Mouse (Mus musculus): ENCODE data around the gene Zfp978.
"Not testable (repeated sequence)": the region's sequence is repeated elsewhere in the genome, so short reads cannot be mapped to it uniquely, and the experiment has no call there.

Zfp978 gene

DNA sequence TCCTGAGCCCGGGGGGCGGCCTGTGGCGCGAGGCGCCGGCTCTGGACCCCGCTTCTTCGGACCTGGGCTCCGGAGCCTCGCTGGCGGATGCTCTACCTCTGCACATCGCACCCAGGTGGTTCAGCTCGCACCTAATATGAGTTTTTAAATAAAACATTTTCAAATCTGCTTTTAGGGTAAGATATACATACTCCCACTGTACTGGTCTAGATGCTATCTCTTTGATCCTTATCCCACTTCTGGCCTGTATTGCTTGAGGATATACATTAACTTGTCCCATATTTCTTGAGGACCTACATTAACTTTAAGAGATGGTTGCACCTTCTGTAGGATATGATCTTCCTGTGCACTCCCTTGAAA is 46.3 kb downstream of the Zfp978 start:
- no peak for DNase-seq (ENCODE audit: low spot score)

DNA sequence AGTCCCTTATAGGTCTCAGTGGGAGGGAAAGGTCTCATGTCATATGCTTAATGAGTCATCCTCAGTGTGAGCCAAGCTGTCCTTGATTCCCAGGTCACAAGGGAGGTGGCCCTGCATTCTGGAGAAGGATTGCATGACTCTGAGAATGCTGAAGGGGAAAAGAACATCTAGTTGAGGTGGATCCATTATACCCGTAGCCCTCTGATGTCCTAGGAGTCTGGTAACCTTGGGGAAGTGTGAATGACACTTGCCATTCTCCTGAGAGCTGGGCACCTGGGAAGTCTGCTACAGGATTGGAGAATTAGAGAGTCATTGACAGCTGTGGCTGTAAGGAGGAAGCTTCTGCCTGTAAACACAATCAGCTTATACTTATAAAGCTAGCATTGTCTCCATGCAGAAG is 55.3 kb downstream of the Zfp978 start:
- DNase-seq (ENCODE audit: low spot score) = not testable (repeated sequence)

DNA sequence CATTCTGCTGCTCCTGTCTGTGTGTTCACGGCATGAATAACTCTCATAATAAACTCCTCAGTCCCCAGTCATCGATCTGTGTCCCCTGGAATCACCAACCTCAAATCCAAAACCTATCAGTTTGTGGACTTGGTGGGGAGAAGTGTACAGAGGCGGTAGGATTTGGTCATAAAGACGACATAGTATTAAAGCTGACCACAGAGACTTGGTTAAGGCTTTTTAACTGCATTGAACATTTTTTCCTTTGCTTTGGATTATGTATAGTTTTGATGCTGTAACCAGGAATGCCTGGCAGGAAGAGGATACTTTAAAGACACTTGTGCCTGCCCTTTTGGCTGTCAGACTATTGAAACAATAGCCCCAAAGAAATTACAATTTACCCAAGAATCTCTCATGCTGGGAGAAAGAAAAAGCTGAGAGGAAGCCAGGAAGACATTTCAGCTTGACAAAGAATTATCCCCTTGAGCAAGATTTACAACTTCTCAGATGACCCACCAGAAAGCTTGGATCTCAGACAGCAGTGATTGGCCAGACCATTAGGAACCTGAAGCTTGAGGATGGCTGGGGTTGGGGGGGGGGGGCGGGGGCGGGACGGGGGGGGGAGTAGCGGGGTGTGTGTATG is 56.2 kb downstream of the Zfp978 start:
- no peak for DNase-seq (ENCODE audit: low spot score)

DNA sequence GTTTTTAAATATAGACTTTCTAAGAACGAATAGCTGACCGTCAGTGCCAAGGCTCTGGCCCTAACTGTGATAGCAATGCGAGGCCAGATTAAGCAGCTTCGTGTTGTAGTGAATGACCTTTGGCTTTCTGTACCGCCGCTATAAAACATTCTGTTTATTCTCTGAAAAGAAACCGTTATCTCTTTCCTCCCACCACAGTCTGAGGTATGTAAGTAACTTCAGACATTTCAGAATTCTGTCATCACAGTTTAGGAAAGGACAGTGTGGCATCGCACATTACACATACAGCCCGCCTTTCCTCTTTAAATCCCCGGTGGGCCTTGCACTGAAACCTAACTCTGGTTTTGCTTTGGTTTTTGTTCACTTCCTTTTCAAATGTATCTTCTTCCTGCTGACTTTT is 56.8 kb downstream of the Zfp978 start:
- no peak for DNase-seq (ENCODE audit: low spot score)

DNA sequence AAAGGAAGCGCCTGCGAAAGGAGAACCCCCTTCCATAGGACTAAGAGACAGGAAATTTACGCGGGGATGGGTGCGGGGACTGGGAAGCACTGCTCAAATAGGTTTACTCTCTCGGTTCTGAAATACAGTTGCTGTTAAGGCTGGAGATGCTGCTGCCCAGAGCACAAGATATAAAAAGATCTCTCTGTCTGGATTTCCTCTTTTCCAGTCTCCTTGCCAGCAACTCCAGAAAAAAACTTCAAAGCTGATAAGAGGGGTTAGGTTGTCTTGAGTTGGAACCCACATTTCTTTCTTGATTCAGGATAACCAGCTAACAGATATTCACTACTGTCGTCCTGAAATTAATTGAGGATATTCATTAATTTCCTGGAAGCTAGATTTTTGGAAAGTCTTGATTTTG is 57.2 kb downstream of the Zfp978 start:
- DNase-seq (ENCODE audit: low spot score) = not testable (repeated sequence)

DNA sequence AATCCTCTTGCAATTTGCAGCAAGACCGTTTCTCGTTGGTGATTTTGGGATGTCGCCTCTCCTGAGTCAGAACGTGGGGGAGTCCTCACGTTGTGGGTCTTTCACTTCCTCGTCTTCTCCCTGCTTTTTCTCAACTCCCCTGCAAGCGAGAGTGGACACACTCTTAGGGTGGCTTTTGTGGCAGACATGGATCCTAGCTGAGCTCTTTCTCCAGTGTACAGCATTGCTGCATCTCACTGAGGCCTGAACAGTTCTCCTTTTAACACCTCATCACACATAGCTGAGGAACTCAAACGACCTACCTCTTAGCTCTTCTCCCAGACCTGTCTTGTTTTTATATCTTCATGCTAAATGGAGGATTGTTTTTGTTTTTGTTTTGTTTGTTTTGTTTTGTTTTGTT is 58.1 kb downstream of the Zfp978 start:
- DNase-seq (ENCODE audit: low spot score) = not testable (repeated sequence)

DNA sequence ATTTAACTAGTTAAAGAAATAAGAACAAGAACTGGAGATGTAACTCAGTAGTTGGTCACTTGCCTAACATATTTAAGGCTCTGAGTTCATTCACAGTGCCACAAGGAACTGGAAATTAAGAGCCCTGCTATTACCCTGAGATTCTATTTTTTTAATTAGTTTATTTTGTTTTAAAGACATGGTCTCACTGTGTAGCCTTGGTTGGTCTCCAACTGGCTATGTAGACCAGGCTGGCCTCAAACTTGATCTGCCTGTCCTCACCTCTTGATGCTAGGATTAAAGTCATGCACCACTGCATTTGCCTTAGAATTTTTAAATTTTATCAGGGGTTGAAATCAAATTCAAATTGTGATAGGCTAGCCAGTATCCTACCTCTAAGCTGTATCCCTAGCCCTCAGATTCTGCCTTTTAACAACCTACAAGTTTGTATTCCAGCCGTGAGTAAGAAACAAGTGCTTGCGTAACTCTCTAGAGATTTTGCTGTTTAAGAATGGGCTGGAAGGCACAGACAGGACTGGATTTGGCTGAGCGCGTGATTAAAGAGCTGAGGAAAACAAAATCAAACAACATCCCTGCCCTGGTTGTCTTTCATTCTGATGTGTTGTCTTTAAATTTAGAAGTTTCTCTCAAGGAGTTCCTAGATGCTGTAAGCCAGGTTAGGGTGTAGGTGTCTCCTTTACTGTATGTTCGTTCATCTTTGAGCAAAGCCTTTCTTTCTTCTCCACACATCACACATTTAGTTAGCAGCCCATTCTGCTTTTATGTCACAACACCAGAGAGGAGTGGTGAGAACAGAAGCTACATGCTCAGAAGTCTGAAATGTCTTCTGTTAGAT is 58.9 kb downstream of the Zfp978 start:
- not testable (repeated sequence) for DNase-seq (ENCODE audit: low spot score)

DNA sequence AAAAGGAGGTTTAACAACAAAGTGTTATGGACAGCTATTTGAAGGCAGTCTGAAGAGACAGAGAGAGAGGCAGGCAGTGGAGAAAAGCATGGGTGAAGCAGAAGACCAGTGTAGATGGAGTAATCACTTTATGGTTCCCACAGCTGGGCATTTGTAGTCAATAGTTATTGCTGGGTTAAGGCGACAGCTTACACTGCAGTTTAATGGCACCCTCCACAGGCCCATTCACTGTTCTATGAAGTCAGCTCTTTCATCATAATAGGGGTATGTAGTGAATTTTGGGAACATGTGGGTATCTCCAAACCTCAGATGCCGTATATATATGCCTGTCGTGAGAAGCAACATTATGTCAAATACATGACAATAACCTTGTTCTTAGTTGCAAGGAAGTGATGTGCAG is 59.7 kb downstream of the Zfp978 start:
- DNase-seq (ENCODE audit: low spot score) = no peak

DNA sequence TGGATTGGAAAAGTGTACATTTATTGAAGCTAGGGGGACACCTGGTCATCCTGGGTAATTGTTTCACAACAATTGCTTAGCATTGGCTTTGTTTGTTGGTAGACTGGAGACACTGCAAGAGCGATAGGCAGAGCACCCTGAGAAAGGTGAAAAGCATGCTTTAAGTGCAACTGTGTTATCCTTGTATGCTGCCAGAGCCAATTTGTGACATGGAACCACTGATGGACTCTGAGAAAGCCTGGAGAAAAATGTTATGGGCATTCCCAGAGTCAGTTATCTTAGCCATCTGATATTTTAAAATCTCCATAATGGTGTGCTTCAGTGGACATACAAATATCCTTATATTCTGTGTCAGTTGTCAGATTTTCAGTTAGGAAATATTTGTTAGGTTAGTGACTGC is 60.2 kb downstream of the Zfp978 start:
- not testable (repeated sequence) for DNase-seq (ENCODE audit: low spot score)

DNA sequence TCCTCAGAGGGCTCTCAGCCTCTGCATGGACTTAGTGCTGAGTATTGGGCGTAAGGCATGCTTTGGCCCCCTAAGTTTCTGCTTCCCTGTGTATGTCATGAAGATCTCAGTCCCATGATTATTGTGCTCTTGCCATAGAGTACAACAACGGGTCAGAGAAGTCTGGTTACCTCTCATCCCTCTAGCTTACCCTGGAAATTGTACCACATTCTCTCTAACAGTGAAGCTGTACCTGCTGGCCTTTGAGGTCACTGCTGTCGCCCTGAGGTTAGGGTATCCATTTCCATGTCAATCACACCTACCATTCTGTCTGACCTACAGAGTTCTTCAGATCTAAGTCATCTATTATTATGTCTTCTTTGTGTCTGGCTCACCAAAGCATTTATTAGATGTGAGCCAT is 62.0 kb downstream of the Zfp978 start:
- no peak for DNase-seq (ENCODE audit: low spot score)

DNA sequence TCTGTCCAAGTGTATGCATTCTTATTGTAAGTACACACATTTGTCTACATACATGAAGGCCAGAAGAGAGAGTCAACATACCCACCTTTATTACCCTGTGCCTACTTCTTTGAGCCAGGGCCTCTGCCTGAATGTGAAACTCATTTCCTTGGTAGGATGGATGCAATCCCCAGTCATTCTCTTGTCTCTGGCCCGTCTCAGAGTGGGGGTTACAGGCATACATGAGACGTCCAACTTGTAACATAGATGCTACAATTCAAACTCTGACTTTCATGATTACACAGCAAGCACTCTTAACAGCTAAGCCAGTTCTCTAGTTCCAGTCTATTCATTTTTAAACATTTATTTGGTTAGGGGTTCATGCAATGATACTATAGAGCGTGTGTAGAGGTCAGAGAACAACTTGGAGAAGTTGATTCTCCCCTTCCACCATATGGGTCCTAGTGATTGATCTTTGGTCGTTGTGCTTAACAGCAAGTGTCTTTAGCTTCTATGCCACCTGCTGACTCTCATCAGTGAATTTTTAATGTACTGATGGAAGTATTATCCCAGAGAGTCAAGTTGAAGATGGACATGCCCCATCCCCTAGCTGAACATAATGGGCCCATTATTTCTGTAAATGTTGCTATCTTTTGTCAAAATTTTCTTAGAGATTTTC is 62.7 kb downstream of the Zfp978 start:
- DNase-seq (ENCODE audit: low spot score) = no peak

DNA sequence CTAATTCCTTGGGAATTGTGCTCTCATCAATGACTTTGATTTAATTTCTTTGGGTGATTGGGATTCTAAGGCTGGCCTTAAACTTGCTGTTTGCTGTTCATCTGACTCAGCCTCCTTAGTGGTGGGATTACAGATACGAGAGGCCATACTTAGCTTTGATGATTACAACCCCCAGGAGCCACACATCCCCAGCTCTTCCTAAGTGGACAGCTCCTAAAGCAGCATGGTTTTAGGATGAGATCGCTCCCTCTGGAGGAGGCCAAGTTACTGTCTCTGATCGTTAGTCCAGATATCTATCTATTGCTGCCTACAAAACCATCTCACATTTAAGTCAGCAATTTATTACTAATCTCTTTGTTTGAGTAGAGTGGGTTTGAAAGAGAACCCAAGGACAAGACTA is 63.3 kb downstream of the Zfp978 start:
- DNase-seq (ENCODE audit: low spot score) = not testable (repeated sequence)

DNA sequence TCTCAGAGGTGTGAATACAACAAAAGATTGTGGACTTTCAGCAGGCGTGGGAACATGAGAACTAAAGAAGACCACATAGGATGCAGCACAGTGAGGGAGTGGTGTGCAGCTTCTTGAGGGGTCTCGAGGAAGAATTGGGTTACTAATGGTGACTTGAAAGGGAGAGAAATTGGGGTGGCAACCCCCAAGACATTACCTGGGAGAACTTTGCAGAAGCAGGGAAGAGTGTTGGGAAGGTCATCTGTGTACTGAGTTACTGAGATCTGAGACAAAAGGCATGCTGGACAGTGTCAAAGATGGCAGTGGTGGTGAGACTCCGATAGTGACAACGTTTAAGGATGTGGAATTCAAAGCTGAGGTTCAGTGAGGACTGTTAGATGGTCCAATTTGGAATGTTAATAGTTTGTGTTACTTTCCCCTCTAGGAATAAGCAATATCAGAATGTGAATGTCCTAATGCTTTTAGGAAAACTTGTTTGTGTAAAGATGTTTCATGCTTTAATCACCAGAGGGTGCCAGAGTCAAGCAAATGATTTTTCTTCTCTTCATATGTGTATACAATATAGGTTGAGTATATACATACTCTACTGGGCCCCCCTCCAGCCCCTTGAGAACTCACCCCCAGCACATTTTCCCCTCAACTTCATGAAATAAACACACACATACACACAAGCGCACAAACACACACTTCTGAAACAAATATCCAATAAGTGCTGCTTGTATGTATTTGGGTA is 64.7 kb downstream of the Zfp978 start:
- DNase-seq (ENCODE audit: low spot score) = not testable (repeated sequence)

DNA sequence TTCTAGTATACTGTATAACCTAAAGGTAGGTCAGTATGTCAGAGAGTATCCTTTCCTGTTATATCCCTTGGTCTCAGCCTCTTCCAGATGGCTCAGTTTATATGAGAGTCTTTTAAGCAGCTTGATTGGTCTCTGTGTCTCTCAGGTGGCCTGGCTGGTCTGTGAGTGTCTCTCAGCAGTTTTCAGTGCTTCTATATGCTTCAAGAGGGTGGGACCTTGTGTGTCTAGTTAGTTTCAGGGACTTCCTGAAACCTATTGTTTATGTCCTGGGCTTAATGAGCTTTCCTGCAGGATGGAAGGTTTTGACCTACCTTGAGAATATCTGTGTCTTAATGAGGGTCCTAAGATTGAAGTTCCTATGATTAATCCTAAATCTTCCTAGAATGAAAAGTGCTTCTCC is 69.5 kb downstream of the Zfp978 start:
- DNase-seq (ENCODE audit: low spot score) = no peak

DNA sequence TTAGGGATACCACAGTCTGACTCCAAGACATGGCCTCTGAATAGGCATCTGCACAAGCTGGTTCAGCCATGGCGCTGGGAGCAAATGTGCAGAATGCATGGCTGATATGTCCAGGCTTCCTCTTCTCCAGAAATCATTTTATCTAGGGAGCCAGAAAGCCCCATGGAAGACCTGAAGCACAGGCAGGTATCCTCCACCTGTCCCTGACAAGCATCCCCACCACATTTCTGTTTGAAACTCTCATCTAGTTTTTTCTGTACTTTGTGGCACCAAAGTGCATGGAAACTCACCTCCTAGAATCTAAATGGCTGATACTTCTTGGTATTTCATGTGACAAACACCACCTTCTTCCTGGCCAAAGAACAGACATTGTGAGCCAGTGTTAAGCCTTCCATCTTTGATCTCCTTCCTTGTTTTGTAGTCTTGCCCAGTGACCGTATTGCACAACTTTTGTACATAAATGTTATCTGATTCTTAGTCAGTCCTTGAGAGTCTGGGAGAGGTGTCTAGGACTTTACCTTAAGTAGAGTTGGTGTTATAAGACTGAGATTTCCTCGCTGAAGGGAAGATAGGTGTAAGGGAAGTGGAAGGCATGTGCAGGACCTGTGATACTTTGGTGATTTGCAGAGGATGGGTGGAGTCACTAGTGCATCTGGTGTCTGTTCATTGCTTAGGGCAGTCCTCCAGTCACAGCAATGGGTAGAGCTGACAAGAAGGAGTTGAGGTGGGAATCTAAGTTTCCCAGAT is 70.8 kb downstream of the Zfp978 start:
- DNase-seq (ENCODE audit: low spot score) = not testable (repeated sequence)

DNA sequence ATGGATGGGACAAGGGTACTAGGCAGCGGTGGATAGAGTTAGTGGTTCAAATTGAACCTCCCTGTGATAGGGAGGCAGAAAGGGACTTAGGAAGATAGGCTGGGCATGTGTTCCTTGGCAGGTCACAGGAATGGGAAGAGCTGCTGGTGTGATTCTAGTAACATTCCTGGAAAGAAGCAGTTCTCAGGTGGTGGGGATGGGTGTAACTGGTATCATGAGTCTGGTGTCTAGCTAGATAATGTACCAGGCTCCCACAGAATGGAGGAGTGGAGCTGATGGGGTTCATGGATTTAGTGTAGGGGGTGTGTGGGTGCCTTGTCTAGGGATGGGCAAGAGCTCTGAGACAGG is 71.3 kb downstream of the Zfp978 start:
- no peak for DNase-seq (ENCODE audit: low spot score)

DNA sequence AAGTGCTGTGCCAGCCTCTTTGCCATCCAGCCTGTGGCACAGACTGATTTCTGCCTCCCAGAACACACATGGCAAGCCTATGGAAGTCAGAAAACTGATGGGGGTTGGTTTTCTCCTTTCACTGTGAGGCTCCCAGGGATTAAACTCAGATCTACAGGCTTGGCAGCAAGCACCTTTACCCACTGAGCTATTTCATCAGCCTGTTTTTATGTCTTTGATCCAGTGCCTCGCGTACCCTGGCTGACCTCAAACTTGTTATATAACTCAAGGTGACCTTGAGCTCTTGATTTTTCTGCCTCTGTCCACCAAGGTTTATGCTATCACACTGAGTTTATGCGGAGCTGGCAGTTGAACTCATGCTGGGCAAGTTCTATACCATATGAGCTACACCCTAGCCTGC is 71.9 kb downstream of the Zfp978 start:
- no peak for DNase-seq (ENCODE audit: low spot score)

DNA sequence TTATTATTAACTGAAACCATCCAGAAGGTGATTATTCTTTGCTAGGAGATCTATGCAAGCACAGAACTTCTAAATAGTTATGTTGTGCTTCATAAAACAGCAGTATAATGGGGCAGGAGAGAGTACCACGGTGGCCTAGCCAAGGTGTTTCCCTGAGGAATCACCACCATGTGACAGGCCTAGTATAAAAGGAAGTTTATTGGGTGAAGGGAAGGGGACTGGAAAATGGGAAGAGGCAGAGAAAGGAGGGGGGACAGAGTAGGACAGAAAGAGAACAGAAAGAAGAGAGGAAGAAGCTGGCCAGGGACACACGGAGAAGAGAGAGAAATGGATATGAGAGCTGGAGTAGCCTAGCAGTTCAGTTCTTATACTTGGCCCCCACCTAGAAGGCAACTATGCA is 72.8 kb downstream of the Zfp978 start:
- no peak for DNase-seq (ENCODE audit: low spot score)

Data from testis, postnatal 14 days (tissue).